Mouse (Mus musculus): ENCODE results near the gene Rxylt1.
A peak's percentile ranks its signal among the peaks of the same experiment; 100 is the strongest.

- TF ChIP-seq TCF12 (IDR thresholded peaks at IDR 0.05; ENCODE audit: low read depth, low read length) (no peak), CTCF (IDR thresholded peaks at IDR 0.05 in 2 of 3, conservative IDR thresholded peaks at IDR 0.05 in 1 of 3; ENCODE audit: control insufficient read depth in 1 of 3, insufficient read depth in 1 of 3, low read depth in 2 of 3, low read length in 3 of 3, poor library complexity in 1 of 3, severe bottlenecking in 1 of 3) (no peak; a peak in 1 of 6 replicates), POLR2AphosphoS2 (IDR thresholded peaks at IDR 0.05; ENCODE audit: low read length) (no peak), TAL1 (IDR thresholded peaks at IDR 0.05; ENCODE audit: low read length) (no peak), MAX (IDR thresholded peaks at IDR 0.05; ENCODE audit: low read length) (peak; percentile 95), EP300 (IDR thresholded peaks at IDR 0.05; ENCODE audit: low read depth in 1 of 2, low read length in 2 of 2) (peak; percentile 61 to 81; a peak in 3 of 4 replicates), ZC3H11A (IDR thresholded peaks at IDR 0.05; ENCODE audit: low read depth, low read length) (no peak), MXI1 (IDR thresholded peaks at IDR 0.05; ENCODE audit: low read depth, low read length) (peak; percentile 92), NRF1 (IDR thresholded peaks at IDR 0.05; ENCODE audit: insufficient read depth, low read depth, low read length, poor library complexity, severe bottlenecking) (no peak), POLR2A (IDR thresholded peaks at IDR 0.05; ENCODE audit: control insufficient read depth in 1 of 2, insufficient read depth in 1 of 2, low read depth in 1 of 2, low read length in 2 of 2, poor library complexity in 1 of 2) (no peak), USF2 (IDR thresholded peaks at IDR 0.05; ENCODE audit: borderline replicate concordance in 1 of 2, insufficient read depth in 1 of 2, low read depth in 1 of 2, low read length in 2 of 2) (no peak)
Measured at GRCm38 (mm10) chr10:122039566-122039965, 57.6 kb downstream of the Rxylt1 start.
